Mouse (Mus musculus) hindlimb bud, embryonic 11.5 days (tissue): Measurements from ENCODE around the gene Smarcc2.
A peak's percentile ranks its signal among the peaks of the same experiment; 100 is the strongest.

Source experiments
- DNase-seq: peaks from one replicate; pipeline ENCODE4 v3.0.0-alpha.2; 2012; ENCODE audit warnings: low read depth, low spot score; ENCODE audit errors: extremely low spot score

Gene Smarcc2

GRCm38 (mm10) chr10:128511189-128511588, 52.1 kb downstream of the Smarcc2 start:
- no peak for DNase-seq

GRCm38 (mm10) chr10:128511761-128512160, 52.7 kb downstream of the Smarcc2 start:
- no peak for DNase-seq

GRCm38 (mm10) chr10:128515044-128515443, 56.0 kb downstream of the Smarcc2 start:
- DNase-seq: no peak

- no peak for DNase-seq
These were observed 57.0 kb downstream of the Smarcc2 start for GRCm38 (mm10) chr10:128516029-128516428.

- no peak for DNase-seq
These were observed 57.6 kb downstream of the Smarcc2 start for GRCm38 (mm10) chr10:128516677-128517076.

GRCm38 (mm10) chr10:128518833-128519232, 59.8 kb downstream of the Smarcc2 start:
- DNase-seq: no peak

GRCm38 (mm10) chr10:128520591-128520990, 61.5 kb downstream of the Smarcc2 start:
- no peak for DNase-seq

- no peak for DNase-seq
These were observed 63.3 kb downstream of the Smarcc2 start for GRCm38 (mm10) chr10:128522351-128522750.

GRCm38 (mm10) chr10:128524111-128524731, 65.2 kb downstream of the Smarcc2 start:
- no peak for DNase-seq

GRCm38 (mm10) chr10:128524732-128525662, 65.9 kb downstream of the Smarcc2 start:
- no peak for DNase-seq

GRCm38 (mm10) chr10:128525671-128526308, 66.7 kb downstream of the Smarcc2 start, which contains the start of gene Esyt1:
Gene Esyt1, minus strand, starts transcription at chr10:128525871.
- DNase-seq: peak; percentile 89

GRCm38 (mm10) chr10:128526366-128527356, 67.6 kb downstream of the Smarcc2 start:
- DNase-seq: no peak

GRCm38 (mm10) chr10:128535206-128535605, 76.2 kb downstream of the Smarcc2 start:
- no peak for DNase-seq

- DNase-seq: no peak
These were observed 76.7 kb downstream of the Smarcc2 start for GRCm38 (mm10) chr10:128535624-128536265.

GRCm38 (mm10) chr10:128536266-128536940, 77.4 kb downstream of the Smarcc2 start:
- peak; percentile 88 for DNase-seq

- no peak for DNase-seq
These were observed 79.4 kb downstream of the Smarcc2 start for GRCm38 (mm10) chr10:128538340-128538870.
